Mouse (Mus musculus): ENCODE measurements at regions not wholly inside any gene's neighbourhood (a gene's known extent, or its start where the extent isn't known, plus 50 kb on each side); places are given as distances from the start of the nearest gene placed in this dataset.

GRCm38 (mm10) chr8:36304809-36305208, 539.2 kb downstream of the Gm19410 start:
- no peak for DNase-seq (ENCODE audit: low spot score)

- no peak for DNase-seq (ENCODE audit: low spot score)
Measured at GRCm38 (mm10) chr8:36306336-36306735, 540.7 kb downstream of the Gm19410 start.

GRCm38 (mm10) chr8:36307496-36307895, 541.9 kb downstream of the Gm19410 start:
- peak; percentile 14 for DNase-seq (ENCODE audit: low spot score)

GRCm38 (mm10) chr8:36308056-36308455, 542.5 kb downstream of the Gm19410 start:
- DNase-seq (ENCODE audit: low spot score) = no peak

- DNase-seq (ENCODE audit: low spot score) = no peak
Measured at GRCm38 (mm10) chr8:36309326-36309725, 543.7 kb downstream of the Gm19410 start.

- peak; percentile 16 for DNase-seq (ENCODE audit: low spot score)
Measured at GRCm38 (mm10) chr8:36309952-36310351, 544.4 kb downstream of the Gm19410 start.

- DNase-seq (ENCODE audit: low spot score) = no peak
Measured at GRCm38 (mm10) chr8:36311734-36312133, 546.1 kb downstream of the Gm19410 start.

GRCm38 (mm10) chr8:36312963-36313362, 547.4 kb downstream of the Gm19410 start:
- no peak for DNase-seq (ENCODE audit: low spot score)

- no peak for DNase-seq (ENCODE audit: low spot score)
Measured at GRCm38 (mm10) chr8:36318396-36318795, 552.8 kb downstream of the Gm19410 start.

- no peak for DNase-seq (ENCODE audit: low spot score)
Measured at GRCm38 (mm10) chr8:36318884-36319283, 553.3 kb downstream of the Gm19410 start.

- no peak for DNase-seq (ENCODE audit: low spot score)
Measured at GRCm38 (mm10) chr8:36319314-36319959, 553.8 kb downstream of the Gm19410 start.

- DNase-seq (ENCODE audit: low spot score) = no peak
Measured at GRCm38 (mm10) chr8:36322125-36322524, 556.5 kb downstream of the Gm19410 start.

GRCm38 (mm10) chr8:36322578-36322977, 557.0 kb downstream of the Gm19410 start:
- DNase-seq (ENCODE audit: low spot score) = no peak

- DNase-seq (ENCODE audit: low spot score) = no peak
Measured at GRCm38 (mm10) chr8:36338628-36339027, 573.0 kb downstream of the Gm19410 start.

- no peak for DNase-seq (ENCODE audit: low spot score)
Measured at GRCm38 (mm10) chr8:36339449-36339848, 573.9 kb downstream of the Gm19410 start.

- DNase-seq (ENCODE audit: low spot score) = peak; percentile 38
Measured at GRCm38 (mm10) chr8:36340454-36340853, 574.9 kb downstream of the Gm19410 start.

- DNase-seq (ENCODE audit: low spot score) = no peak
Measured at GRCm38 (mm10) chr8:36341965-36342364, 576.4 kb downstream of the Gm19410 start.

- no peak for DNase-seq (ENCODE audit: low spot score)
Measured at GRCm38 (mm10) chr8:36342650-36343049, 577.1 kb downstream of the Gm19410 start.

- DNase-seq (ENCODE audit: low spot score) = peak; percentile 89
Measured at GRCm38 (mm10) chr8:36346682-36347324, 581.2 kb downstream of the Gm19410 start.

- no peak for DNase-seq (ENCODE audit: low spot score)
Measured at GRCm38 (mm10) chr8:36348067-36348466, 582.5 kb downstream of the Gm19410 start.

- no peak for DNase-seq (ENCODE audit: low spot score)
Measured at GRCm38 (mm10) chr8:36354926-36355325, 589.3 kb downstream of the Gm19410 start.

GRCm38 (mm10) chr8:36358998-36359397, 593.4 kb downstream of the Gm19410 start:
- no peak for DNase-seq (ENCODE audit: low spot score)

GRCm38 (mm10) chr8:36361255-36361654, 595.7 kb downstream of the Gm19410 start:
- peak; percentile 84 for DNase-seq (ENCODE audit: low spot score)

- no peak for DNase-seq (ENCODE audit: low spot score)
Measured at GRCm38 (mm10) chr8:36361818-36362217, 596.2 kb downstream of the Gm19410 start.

Data from layer of hippocampus, adult 11-12 months (tissue).